Comparison of ENCODE assay signal across 19 mouse cellular contexts in genomic region chr17:47291558-47291957, GRCm38 (mm10).
DNase-seq lines count a peak whose midpoint lies in the region; ATAC-seq and TF ChIP-seq lines count a peak whose summit lies in the region.
"Had no signal": no experiment of that assay in that cellular context is flagged by ENCODE, and none has a peak within 500 bp of the region (broad histone marks: within the 10 kb centered on the region; RNA-seq: fewer than 3 reads in every experiment).

No protein-coding gene starts in this region.

- H3K36me3 ChIP-seq in myocyte (ENCODE audit: control insufficient read depth, insufficient read depth), result no peaks in the 10 kb centered on the region
- H3K36me3 ChIP-seq: G1E had no signal

- TF ChIP-seq CTCF in layer of hippocampus, adult 2 months (conservative IDR thresholded peaks at IDR 0.05), result no peak

- no peaks in the 10 kb centered on the region for H3K27me3 ChIP-seq in myocyte (ENCODE audit: control insufficient read depth, insufficient read depth, insufficient read length)
- H3K27me3 ChIP-seq: CH12.LX, Patski had no signal

- H3K4me2 ChIP-seq in myocyte (ENCODE audit: low read depth), result no peak overlapping the region

- no peak overlapping the region for H3K4me3 ChIP-seq in myocyte
- no peak overlapping the region for H3K4me3 ChIP-seq in layer of hippocampus, adult 2 months

- H3K79me2 ChIP-seq in myocyte (ENCODE audit: control insufficient read depth, insufficient read depth), result no peaks in the 10 kb centered on the region

- no peak for DNase-seq in layer of hippocampus, adult 2 months (ENCODE audit: low spot score in 2 of 2)
- DNase-seq: adrenal gland, adult 2 months; adrenal gland, adult 8-10 months; adrenal gland, postnatal 10 days; adrenal gland, postnatal 14 days; adrenal gland, postnatal 25 days; adrenal gland, postnatal 36 days; B cell, adult 2 months; cerebellum, adult 11 months; cerebellum, adult 11-12 months; cerebellum, adult 18-20 months had no signal

- H3K27ac ChIP-seq in layer of hippocampus, adult 2 months, result no peak overlapping the region

- ATAC-seq in erythroid progenitor cell, adult 5-6 weeks (replicated peaks; ENCODE audit: low FRiP score, poor library complexity, severe bottlenecking), result 0 out of 2 replicates have a peak, but pooled peaks have one; percentile 22
- ATAC-seq in megakaryocyte, adult 5-6 weeks (ENCODE audit: poor library complexity, severe bottlenecking), result no peak
- ATAC-seq: activated CD4-positive, CD25-positive, alpha-beta regulatory T cell, adult 4 months; CD4-positive, CD25-positive, alpha-beta regulatory T cell, adult 4 months; Patski had no signal

- no peak for TF ChIP-seq POLR2A in myocyte (IDR thresholded peaks at IDR 0.05; ENCODE audit: insufficient read length, low read depth)

- H3ac ChIP-seq in myocyte (ENCODE audit: control insufficient read depth, insufficient read length), result no peak overlapping the region

TF ChIP-seq in myocyte, 11 proteins besides CTCF, POLR2A, EP300 and RAD21:
- no peak for TF ChIP-seq REST (IDR thresholded peaks at IDR 0.05; ENCODE audit: insufficient read depth, insufficient read length)
- no peak for TF ChIP-seq USF1 (IDR thresholded peaks at IDR 0.05; ENCODE audit: low read depth)
- no peak for TF ChIP-seq MAX (IDR thresholded peaks at IDR 0.05; ENCODE audit: low read depth)
- TF ChIP-seq CEBPB (IDR thresholded peaks at IDR 0.05; ENCODE audit: insufficient read depth, poor library complexity, severe bottlenecking), result no peak
- peak; percentile 75 for TF ChIP-seq TCF3 (IDR thresholded peaks at IDR 0.05; ENCODE audit: insufficient read length, low read depth)
- TF ChIP-seq MYOG (IDR thresholded peaks at IDR 0.05; ENCODE audit: control insufficient read depth in 1 of 3, insufficient read depth in 1 of 3, insufficient read length in 2 of 3, low read depth in 2 of 3), result peak in 2 of 3 experiments; percentile 22 to 84
- no peak for TF ChIP-seq SRF (IDR thresholded peaks at IDR 0.05; ENCODE audit: control insufficient read depth, insufficient read length, low read depth)
- peak in 1 of 3 experiments; percentile 68 for TF ChIP-seq MYOD1 (IDR thresholded peaks at IDR 0.05; ENCODE audit: control insufficient read depth in 1 of 3, insufficient read length in 2 of 3, low read depth in 2 of 3)
- TF ChIP-seq E2F4 (IDR thresholded peaks at IDR 0.05; ENCODE audit: insufficient read depth), result no peak
- no peak for TF ChIP-seq TCF12 (IDR thresholded peaks at IDR 0.05; ENCODE audit: insufficient read depth, poor library complexity, severe bottlenecking)
